Mouse (Mus musculus) stomach, embryonic 16.5 days (tissue): ENCODE results near the gene Pou2f2. TPM values are rescaled to one million over a fixed set of nuclear protein-coding genes. Genes with fewer than 3 reads are reported as not detected.
A peak's percentile ranks its signal among the peaks of the same experiment; 100 is the strongest.

ENCODE experiments used
- ATAC-seq: fragments of 200-750 bp; cut with Nextera tagmentation; 2 replicates; pipeline ENCODE4 v1.8.0; 2017; ENCODE audit warnings: moderate number of reproducible peaks, moderate TSS enrichment; ENCODE audit not compliant: insufficient read depth, low FRiP score
- H3K27ac ChIP-seq: fragments of 300-500 bp; sonication (generic); 2 replicates; pipeline ENCODE4 v1.5.1; 2014; ENCODE audit warnings: low read length
- H3K27me3 ChIP-seq: fragments of 300-500 bp; sonication (generic); 2 replicates; pipeline ENCODE4 v1.6.1; 2014; ENCODE audit warnings: low read length, control low read depth, mixed read lengths; ENCODE audit not compliant: control insufficient read depth, insufficient read depth
- H3K36me3 ChIP-seq: fragments of 300-500 bp; sonication (generic); 2 replicates; pipeline ENCODE4 v1.6.1; 2014; ENCODE audit warnings: low read length; ENCODE audit not compliant: control insufficient read depth, insufficient read depth
- H3K4me1 ChIP-seq: fragments of 300-500 bp; sonication (generic); 2 replicates; pipeline ENCODE4 v1.6.1; 2014; ENCODE audit warnings: low read length, control low read depth, mixed read lengths; ENCODE audit not compliant: control insufficient read depth, insufficient read depth
- H3K4me2 ChIP-seq: fragments of 300-500 bp; sonication (generic); 2 replicates; pipeline ENCODE4 v1.6.1; 2014; ENCODE audit warnings: low read depth, low read length, mixed read lengths
- H3K4me3 ChIP-seq: fragments of 300-500 bp; sonication (generic); replicated peaks from 2 replicates; pipeline ENCODE4 v1.5.1; 2014; ENCODE audit warnings: mild to moderate bottlenecking, low read length
- H3K9ac ChIP-seq: fragments of 300-500 bp; sonication (generic); 2 replicates; pipeline ENCODE4 v1.6.1; 2014; ENCODE audit warnings: low read length
- H3K9me3 ChIP-seq: fragments of 300-500 bp; sonication (generic); replicated peaks from 2 replicates; pipeline ENCODE4 v1.6.1; 2016; ENCODE audit warnings: low read length, control low read depth; ENCODE audit not compliant: control insufficient read depth
- WGBS: fragments of 180-500 bp; shearing (Covaris S2); extraction: QIAGEN DNeasy Blood & Tissue Kit; methylation state at CpG from one replicate; pipeline ENCODE4 v1.1.7; 2014; 5-methylcytosine and 5-hydroxymethylcytosine counted together
- polyA plus RNA-seq: library from polyadenylated mRNA; unstranded; fragments of >200 nt; fragmentation: Nextera tagmentation; extraction: Ambion mirVana; gene quantifications from 2 replicates; pipeline ENCODE4 v1.2.1, GENCODE M21; 2015

Pou2f2 gene
- polyA plus RNA-seq, 1 experiment from 2014 or later = 1.4 TPM

GRCm38 (mm10) chr7:25068724-25069123 lies 110.8 kb downstream of the Pou2f2 start:
- H3K36me3 ChIP-seq = peaks cover 10% of the 10 kb centered on the region
- no peak overlapping the region for H3K27ac ChIP-seq
- peaks cover 30% of the 10 kb centered on the region for H3K4me1 ChIP-seq
- ATAC-seq = no peak
- H3K4me3 ChIP-seq = no peak overlapping the region
- 34% methylated on average over 2 of the region's 2 CpGs for WGBS
- no peaks in the 10 kb centered on the region for H3K27me3 ChIP-seq
- no peak overlapping the region for H3K4me2 ChIP-seq
- no peak overlapping the region for H3K9ac ChIP-seq
- no peaks in the 10 kb centered on the region for H3K9me3 ChIP-seq

- Histone ChIP-seq H3K36me3 (peaks cover 10% of the 10 kb centered on the region), H3K4me3 (no peak overlapping the region), H3K4me2 (no peak overlapping the region), H3K27me3 (no peaks in the 10 kb centered on the region), H3K4me1 (peaks cover 24% of the 10 kb centered on the region), H3K27ac (no peak overlapping the region), H3K9me3 (no peaks in the 10 kb centered on the region), H3K9ac (no peak overlapping the region)
- 88% methylated on average over 22 of the region's 22 CpGs for WGBS
- ATAC-seq = no peak
These were observed 111.4 kb downstream of the Pou2f2 start for GRCm38 (mm10) chr7:25067909-25068656.

GRCm38 (mm10) chr7:25067338-25067737 lies 112.2 kb downstream of the Pou2f2 start:
- 90% methylated on average over 7 of the region's 7 CpGs for WGBS
- Histone ChIP-seq H3K4me3 (no peak overlapping the region), H3K9me3 (no peaks in the 10 kb centered on the region), H3K4me2 (no peak overlapping the region), H3K27me3 (no peaks in the 10 kb centered on the region), H3K9ac (no peak overlapping the region), H3K27ac (no peak overlapping the region), H3K36me3 (peaks cover 10% of the 10 kb centered on the region), H3K4me1 (peaks cover 23% of the 10 kb centered on the region)
- no peak for ATAC-seq

- no peaks in the 10 kb centered on the region for H3K4me1 ChIP-seq
- no peak overlapping the region for H3K27ac ChIP-seq
- H3K9ac ChIP-seq = no peak overlapping the region
- peaks cover 17% of the 10 kb centered on the region for H3K36me3 ChIP-seq
- ATAC-seq = no peak
- no peak overlapping the region for H3K4me2 ChIP-seq
- H3K27me3 ChIP-seq = no peaks in the 10 kb centered on the region
- H3K9me3 ChIP-seq = no peaks in the 10 kb centered on the region
- H3K4me3 ChIP-seq = no peak overlapping the region
- WGBS = 77% methylated on average over 8 of the region's 8 CpGs
These were observed 115.6 kb downstream of the Pou2f2 start for GRCm38 (mm10) chr7:25063900-25064299.

GRCm38 (mm10) chr7:25063346-25063745 lies 116.2 kb downstream of the Pou2f2 start:
- no peak for ATAC-seq
- Histone ChIP-seq H3K9ac (no peak overlapping the region), H3K36me3 (peaks cover 17% of the 10 kb centered on the region), H3K4me3 (no peak overlapping the region), H3K9me3 (no peaks in the 10 kb centered on the region), H3K27ac (no peak overlapping the region), H3K4me2 (no peak overlapping the region), H3K27me3 (no peaks in the 10 kb centered on the region), H3K4me1 (no peaks in the 10 kb centered on the region)
- WGBS = 87% methylated on average over 6 of the region's 6 CpGs

GRCm38 (mm10) chr7:25058836-25059235 lies 120.7 kb downstream of the Pou2f2 start:
- no peaks in the 10 kb centered on the region for H3K9me3 ChIP-seq
- no peak overlapping the region for H3K4me2 ChIP-seq
- no peak overlapping the region for H3K9ac ChIP-seq
- no peak overlapping the region for H3K4me3 ChIP-seq
- no peak overlapping the region for H3K27ac ChIP-seq
- 91% methylated on average over 14 of the region's 14 CpGs for WGBS
- no peaks in the 10 kb centered on the region for H3K4me1 ChIP-seq
- H3K27me3 ChIP-seq = no peaks in the 10 kb centered on the region
- ATAC-seq = no peak
- H3K36me3 ChIP-seq = peaks cover 8% of the 10 kb centered on the region

- peaks cover 8% of the 10 kb centered on the region for H3K36me3 ChIP-seq
These were observed 121.1 kb downstream of the Pou2f2 start for GRCm38 (mm10) chr7:25058394-25058793.

GRCm38 (mm10) chr7:25057888-25058287 lies 121.6 kb downstream of the Pou2f2 start:
- Histone ChIP-seq H3K9ac (no peak overlapping the region), H3K4me2 (no peak overlapping the region), H3K27me3 (no peaks in the 10 kb centered on the region), H3K36me3 (peaks cover 8% of the 10 kb centered on the region), H3K4me3 (no peak overlapping the region), H3K4me1 (no peaks in the 10 kb centered on the region), H3K27ac (no peak overlapping the region), H3K9me3 (no peaks in the 10 kb centered on the region)
- WGBS = 85% methylated on average over 5 of the region's 5 CpGs
- ATAC-seq = peak; percentile 42; the same call in 1 of the 2 replicates

More at GRCm38 (mm10) chr7:25058394-25058793, 121.1 kb downstream of the Pou2f2 start:
- Histone ChIP-seq H3K4me2 (no peak overlapping the region), H3K27me3 (no peaks in the 10 kb centered on the region), H3K9ac (no peak overlapping the region), H3K27ac (no peak overlapping the region), H3K9me3 (no peaks in the 10 kb centered on the region), H3K4me1 (no peaks in the 10 kb centered on the region), H3K4me3 (no peak overlapping the region)
- peak; percentile 27; the same call in 1 of the 2 replicates for ATAC-seq
- 83% methylated on average over 8 of the region's 8 CpGs for WGBS

- H3K36me3 ChIP-seq = peaks cover 8% of the 10 kb centered on the region
These were observed 122.6 kb downstream of the Pou2f2 start for GRCm38 (mm10) chr7:25056951-25057350.

More at GRCm38 (mm10) chr7:25056951-25057350, 122.6 kb downstream of the Pou2f2 start:
- ATAC-seq = no peak
- no peak overlapping the region for H3K4me3 ChIP-seq
- H3K9me3 ChIP-seq = no peaks in the 10 kb centered on the region
- H3K27ac ChIP-seq = no peak overlapping the region
- 57% methylated on average over 4 of the region's 4 CpGs for WGBS
- H3K9ac ChIP-seq = no peak overlapping the region
- no peaks in the 10 kb centered on the region for H3K27me3 ChIP-seq
- H3K4me2 ChIP-seq = no peak overlapping the region
- no peaks in the 10 kb centered on the region for H3K4me1 ChIP-seq
